Mouse (Mus musculus): ENCODE results near the gene Polr3f.

DNA sequence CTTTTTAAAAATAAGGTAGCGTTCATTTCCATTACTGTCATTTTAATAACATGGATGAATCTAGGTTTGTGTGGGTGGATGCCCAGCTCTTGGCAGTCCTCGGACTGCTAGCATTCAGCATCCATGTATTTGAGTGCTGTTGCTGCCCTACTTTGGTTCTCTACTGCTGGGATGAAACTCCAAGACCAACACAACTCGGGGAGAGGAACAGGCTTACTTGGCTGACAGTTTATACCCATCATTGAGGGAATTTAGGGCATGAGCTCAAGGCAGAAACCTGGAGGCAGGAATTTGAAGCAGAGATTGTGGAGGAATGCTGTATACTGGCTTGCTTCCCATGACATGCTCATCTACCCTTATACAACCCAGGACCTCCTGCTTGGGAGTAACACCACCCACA, 12.9 kb upstream of the Polr3f start:
- TF ChIP-seq EP300 (IDR thresholded peaks at IDR 0.05; ENCODE audit: insufficient read depth, low read depth, low read length), result no peak
- TF ChIP-seq CTCF (IDR thresholded peaks at IDR 0.05; ENCODE audit: low read depth, low read length), result no peak
- no peak for TF ChIP-seq POLR2A (IDR thresholded peaks at IDR 0.05; ENCODE audit: insufficient read depth, low read length)
